Mouse (Mus musculus) v-Abl transformed pro-B cells (cell line): ENCODE data around the gene Lysmd2.

Source experiments
- in situ Hi-C, 2 experiments: fragments of 400-800 bp; cut with MboI; formaldehyde crosslinking; loops; one replicate each; pipeline ENCODE4 v1.15.1; 2025; ENCODE audit not compliant: unreplicated experiment in 2 of 2

Lysmd2 gene

DNA sequence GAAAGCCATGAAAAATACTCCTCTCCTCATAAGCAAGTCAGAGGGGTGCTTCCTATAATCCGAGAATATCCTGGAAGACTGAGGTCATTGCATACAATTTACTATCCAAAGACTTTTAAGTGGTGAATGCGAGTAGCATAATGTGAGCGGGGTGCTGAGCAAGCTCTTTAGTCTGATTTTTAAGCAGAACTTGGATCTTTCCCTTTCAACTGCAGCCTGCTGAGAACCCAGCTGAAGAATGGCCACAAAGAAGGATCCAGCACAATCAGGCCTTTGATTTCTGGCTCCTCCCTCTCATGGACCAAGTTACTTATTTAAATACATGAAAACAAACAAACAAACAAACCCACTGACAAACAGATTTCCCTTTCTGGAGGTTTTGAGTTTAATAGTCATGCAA lies 59.2 kb downstream of the Lysmd2 start:
- in situ Hi-C loops, result no loop called here
